Mouse (Mus musculus): ENCODE data around the gene Map7. TPM values are rescaled to one million over a fixed set of nuclear protein-coding genes. Genes with fewer than 3 reads are reported as not detected.

Gene Map7
- polyA plus RNA-seq, 1 experiment from 2014 or later = 47.0 TPM

GRCm38 (mm10) chr10:20202171-20202570 is 53.9 kb downstream of the Map7 start:
- 31% methylated on average over 9 of the region's 9 CpGs for WGBS
- Histone ChIP-seq H3K9me3 (ENCODE audit: control insufficient read depth) (no peaks in the 10 kb centered on the region), H3K4me3 (ENCODE audit: low read depth, low read length) (no peak overlapping the region), H3K9ac (ENCODE audit: low read depth, low read length) (no peak overlapping the region), H3K27me3 (replicated peaks; ENCODE audit: control insufficient read depth, insufficient read depth, low read length) (no peaks in the 10 kb centered on the region), H3K36me3 (ENCODE audit: control insufficient read depth, insufficient read depth) (no peaks in the 10 kb centered on the region), H3K27ac (ENCODE audit: low read depth, low read length) (peak overlapping the region; percentile 91), H3K4me2 (replicated peaks; ENCODE audit: low read depth) (no peak overlapping the region), H3K4me1 (replicated peaks; ENCODE audit: control insufficient read depth, insufficient read depth, low read length) (peaks cover 10% of the 10 kb centered on the region; the same call in 1 of the 2 replicates)
- TF ChIP-seq CTCF (IDR thresholded peaks at IDR 0.05; ENCODE audit: low read depth) = no peak
- no peak for ATAC-seq

DNA sequence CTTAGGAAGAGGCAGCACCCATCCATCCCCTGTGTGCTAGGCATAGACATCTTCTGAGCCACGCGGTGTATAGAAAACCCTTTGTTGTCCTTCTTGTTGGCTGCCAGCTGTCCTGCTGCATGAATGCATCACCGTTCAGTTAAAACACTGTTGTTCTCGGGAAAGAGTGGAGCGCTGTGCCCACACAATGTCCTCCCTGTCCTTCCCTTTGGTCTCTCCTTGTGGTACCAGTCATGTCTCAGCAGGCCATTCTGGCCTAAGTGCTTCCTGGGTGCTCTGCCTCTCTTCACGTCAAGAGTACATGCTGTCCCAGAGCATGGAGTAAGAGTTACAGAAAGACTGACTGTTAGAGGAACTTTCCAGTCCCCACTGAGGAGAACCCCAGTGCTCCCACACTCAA is 54.5 kb downstream of the Map7 start:
- H3K9ac ChIP-seq (ENCODE audit: low read depth, low read length) = 0 out of 2 replicates have a peak overlapping the region, but pooled peaks have one; percentile 34
- H3K4me2 ChIP-seq (replicated peaks; ENCODE audit: low read depth) = no peak overlapping the region
- peaks cover 10% of the 10 kb centered on the region; the same call in 1 of the 2 replicates for H3K4me1 ChIP-seq (replicated peaks; ENCODE audit: control insufficient read depth, insufficient read depth, low read length)
- H3K27ac ChIP-seq (ENCODE audit: low read depth, low read length) = peak overlapping the region; percentile 91
- H3K4me3 ChIP-seq (ENCODE audit: low read depth, low read length) = no peak overlapping the region
- peak; percentile 39 for ATAC-seq
- 48% methylated on average over 6 of the region's 6 CpGs for WGBS
- H3K27me3 ChIP-seq (replicated peaks; ENCODE audit: control insufficient read depth, insufficient read depth, low read length) = no peaks in the 10 kb centered on the region
- no peak for TF ChIP-seq CTCF (IDR thresholded peaks at IDR 0.05; ENCODE audit: low read depth)
- H3K9me3 ChIP-seq (ENCODE audit: control insufficient read depth) = no peaks in the 10 kb centered on the region
- no peaks in the 10 kb centered on the region for H3K36me3 ChIP-seq (ENCODE audit: control insufficient read depth, insufficient read depth)

DNA sequence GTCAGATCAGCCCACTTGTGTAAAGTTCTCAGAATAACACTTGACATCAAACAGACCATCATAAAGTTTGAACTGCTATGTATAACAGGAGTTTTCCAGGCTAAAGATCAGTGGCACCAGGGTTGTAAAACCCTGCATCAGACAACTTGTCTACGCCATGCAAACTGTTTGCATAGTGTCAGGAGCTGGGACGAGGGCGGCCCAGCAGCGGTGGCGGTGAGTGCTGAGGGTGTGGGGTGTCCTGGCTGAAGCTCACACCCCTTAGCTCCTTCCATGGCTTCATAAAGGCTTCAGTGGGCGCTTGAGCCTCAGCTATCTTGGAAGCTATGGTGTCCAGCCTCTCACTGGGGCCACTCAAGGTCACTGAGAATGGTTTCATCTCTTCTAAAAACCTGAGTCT is 55.2 kb downstream of the Map7 start:
- whole genome bisulfite sequencing = 41% methylated on average over 6 of the region's 6 CpGs
- H3K4me1 ChIP-seq (replicated peaks; ENCODE audit: control insufficient read depth, insufficient read depth, low read length) = peaks cover 10% of the 10 kb centered on the region; the same call in 1 of the 2 replicates
- no peak for TF ChIP-seq CTCF (IDR thresholded peaks at IDR 0.05; ENCODE audit: low read depth)
- no peaks in the 10 kb centered on the region for H3K9me3 ChIP-seq (ENCODE audit: control insufficient read depth)
- peak overlapping the region; percentile 91 for H3K27ac ChIP-seq (ENCODE audit: low read depth, low read length)
- no peaks in the 10 kb centered on the region for H3K27me3 ChIP-seq (replicated peaks; ENCODE audit: control insufficient read depth, insufficient read depth, low read length)
- no peaks in the 10 kb centered on the region for H3K36me3 ChIP-seq (ENCODE audit: control insufficient read depth, insufficient read depth)
- ATAC-seq = peak; percentile 91
- H3K4me3 ChIP-seq (ENCODE audit: low read depth, low read length) = no peak overlapping the region
- H3K4me2 ChIP-seq (replicated peaks; ENCODE audit: low read depth) = peak overlapping the region; percentile 57
- no peak overlapping the region for H3K9ac ChIP-seq (ENCODE audit: low read depth, low read length)

DNA sequence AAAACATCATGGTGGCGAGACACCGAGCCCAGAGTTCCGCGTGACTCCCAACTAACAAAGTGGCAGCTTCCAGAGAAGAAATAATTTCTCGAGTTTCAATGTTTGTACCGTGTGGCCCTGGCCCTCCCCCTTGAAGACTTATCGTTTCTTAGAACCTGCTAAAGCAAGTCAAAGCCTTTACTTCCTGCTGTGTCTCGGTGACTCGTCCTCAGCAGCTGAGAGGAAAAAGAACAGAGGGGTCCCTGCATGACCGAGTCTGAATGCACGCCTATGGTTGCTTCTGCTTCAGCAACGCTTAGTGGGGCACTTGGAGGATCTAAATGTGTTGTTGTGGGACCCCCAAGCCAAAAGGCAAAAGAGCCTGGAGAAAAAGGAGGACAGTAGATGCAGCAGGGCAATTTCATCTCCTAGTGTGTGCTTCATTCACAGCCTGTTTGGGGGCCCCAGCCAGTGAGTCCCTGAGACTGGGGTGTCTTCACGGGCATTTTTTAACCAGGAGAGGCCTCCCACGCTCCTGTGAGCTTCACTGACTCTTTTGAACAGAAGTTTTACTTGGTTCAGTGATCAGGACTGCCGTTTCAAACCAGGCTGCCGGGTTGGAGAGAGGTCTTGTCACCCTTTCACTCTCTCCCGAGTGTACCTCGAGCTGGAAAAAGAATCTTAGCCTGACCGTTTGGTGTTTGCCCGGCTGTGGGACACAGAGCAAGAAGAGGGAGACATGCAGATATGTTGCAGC is 56.6 kb downstream of the Map7 start:
- no peaks in the 10 kb centered on the region for H3K9me3 ChIP-seq (ENCODE audit: control insufficient read depth)
- peak overlapping the region; percentile 17 for H3K4me3 ChIP-seq (ENCODE audit: low read depth, low read length)
- WGBS = 38% methylated on average over 20 of the region's 20 CpGs
- TF ChIP-seq CTCF (IDR thresholded peaks at IDR 0.05; ENCODE audit: low read depth) = no peak
- peak overlapping the region; percentile 91 for H3K27ac ChIP-seq (ENCODE audit: low read depth, low read length)
- H3K27me3 ChIP-seq (replicated peaks; ENCODE audit: control insufficient read depth, insufficient read depth, low read length) = no peaks in the 10 kb centered on the region
- H3K4me2 ChIP-seq (replicated peaks; ENCODE audit: low read depth) = peak overlapping the region; percentile 57
- no peaks in the 10 kb centered on the region for H3K36me3 ChIP-seq (ENCODE audit: control insufficient read depth, insufficient read depth)
- peaks cover 10% of the 10 kb centered on the region; the same call in 1 of the 2 replicates for H3K4me1 ChIP-seq (replicated peaks; ENCODE audit: control insufficient read depth, insufficient read depth, low read length)
- no peak for ATAC-seq
- peak overlapping the region; percentile 41 for H3K9ac ChIP-seq (ENCODE audit: low read depth, low read length)

DNA sequence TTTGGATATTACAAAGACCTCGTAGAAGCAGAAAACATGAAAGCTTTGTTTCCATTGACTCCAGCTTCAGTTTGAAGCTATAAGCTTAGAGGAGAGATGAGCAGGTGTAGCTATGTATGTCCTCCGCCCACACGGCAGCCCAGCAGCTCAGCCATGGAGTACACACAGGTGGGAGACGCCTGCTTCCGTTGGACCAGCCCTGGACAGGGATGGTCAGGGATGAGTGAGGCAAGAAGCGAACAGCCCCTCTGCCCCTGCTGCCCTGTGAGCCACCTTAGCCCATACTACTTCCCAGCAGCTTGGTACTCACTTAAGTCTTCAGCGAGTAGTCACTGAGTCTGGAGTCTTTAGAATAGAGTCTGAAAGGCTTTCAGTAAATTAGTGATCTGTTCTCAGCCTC is 58.7 kb downstream of the Map7 start:
- Histone ChIP-seq H3K9me3 (ENCODE audit: control insufficient read depth) (no peaks in the 10 kb centered on the region), H3K36me3 (ENCODE audit: control insufficient read depth, insufficient read depth) (no peaks in the 10 kb centered on the region), H3K4me1 (replicated peaks; ENCODE audit: control insufficient read depth, insufficient read depth, low read length) (0 out of 2 replicates have a peak, but pooled peaks cover 9% of the 10 kb centered on the region), H3K27me3 (replicated peaks; ENCODE audit: control insufficient read depth, insufficient read depth, low read length) (no peaks in the 10 kb centered on the region), H3K9ac (ENCODE audit: low read depth, low read length) (0 out of 2 replicates have a peak overlapping the region, but pooled peaks have one; percentile 31), H3K4me3 (ENCODE audit: low read depth, low read length) (peak overlapping the region; percentile 9; the same call in 1 of the 2 replicates), H3K4me2 (replicated peaks; ENCODE audit: low read depth) (peak overlapping the region; percentile 57), H3K27ac (ENCODE audit: low read depth, low read length) (peak overlapping the region; percentile 76)
- TF ChIP-seq CTCF (IDR thresholded peaks at IDR 0.05; ENCODE audit: low read depth) = no peak
- ATAC-seq = no peak
- WGBS = 60% methylated on average over 7 of the region's 7 CpGs

GRCm38 (mm10) chr10:20209609-20210341 is 61.5 kb downstream of the Map7 start:
- Histone ChIP-seq H3K9ac (ENCODE audit: low read depth, low read length) (no peak overlapping the region), H3K27me3 (replicated peaks; ENCODE audit: control insufficient read depth, insufficient read depth, low read length) (no peaks in the 10 kb centered on the region), H3K27ac (ENCODE audit: low read depth, low read length) (peak overlapping the region; percentile 31), H3K4me2 (replicated peaks; ENCODE audit: low read depth) (no peak overlapping the region), H3K4me1 (replicated peaks; ENCODE audit: control insufficient read depth, insufficient read depth, low read length) (0 out of 2 replicates have a peak, but pooled peaks cover 2% of the 10 kb centered on the region), H3K36me3 (ENCODE audit: control insufficient read depth, insufficient read depth) (no peaks in the 10 kb centered on the region), H3K4me3 (ENCODE audit: low read depth, low read length) (no peak overlapping the region), H3K9me3 (ENCODE audit: control insufficient read depth) (no peaks in the 10 kb centered on the region)
- ATAC-seq = peak; percentile 49
- WGBS = 41% methylated on average over 5 of the region's 5 CpGs
- TF ChIP-seq CTCF (IDR thresholded peaks at IDR 0.05; ENCODE audit: low read depth) = no peak
